8 mouse cellular contexts compared by ENCODE assay signal in the genomic region with DNA sequence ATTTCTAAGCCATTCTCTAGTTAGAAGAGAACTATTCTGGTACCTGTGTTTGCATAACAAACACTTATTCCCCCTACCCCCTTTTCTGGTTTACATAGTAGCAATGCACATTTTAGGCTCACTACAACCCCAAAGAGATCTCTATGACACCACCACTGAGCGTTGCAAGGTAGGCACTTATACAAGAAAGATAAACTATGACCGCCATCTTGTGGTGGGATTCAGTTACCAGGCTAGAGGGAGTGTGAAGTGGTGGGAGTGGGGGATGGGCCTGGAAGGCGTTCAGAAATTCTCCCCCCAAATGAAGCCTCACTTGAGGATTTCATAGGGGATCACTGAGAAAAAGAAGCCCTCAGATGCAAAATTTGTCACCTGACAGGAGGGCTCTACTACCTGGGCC.
A peak's percentile ranks its signal among the peaks of the same experiment; 100 is the strongest.
DNase-seq lines count a peak whose midpoint lies in the region; ATAC-seq and TF ChIP-seq lines count a peak whose summit lies in the region.

No protein-coding gene starts in this region.

- intact Hi-C loops in left cerebral cortex, postnatal 4 days (cut with DNase I) = no loop called here

- no peak overlapping the region for H3K4me3 ChIP-seq in heart, postnatal 0 days (ENCODE audit: low read depth, low read length)
- no peak overlapping the region for H3K4me3 ChIP-seq in neural tube, embryonic 14.5 days (ENCODE audit: low read depth, low read length)

- no peaks in the 10 kb centered on the region for H3K9me3 ChIP-seq in heart, postnatal 0 days (replicated peaks; ENCODE audit: control insufficient read depth, low read length)
- no peaks in the 10 kb centered on the region for H3K9me3 ChIP-seq in neural tube, embryonic 14.5 days (ENCODE audit: control insufficient read depth, low read length)

- H3K36me3 ChIP-seq in heart, postnatal 0 days (replicated peaks; ENCODE audit: control insufficient read depth, insufficient read depth, low read length) = no peaks in the 10 kb centered on the region
- H3K36me3 ChIP-seq in neural tube, embryonic 14.5 days (ENCODE audit: control insufficient read depth, insufficient read depth, low read length) = no peaks in the 10 kb centered on the region

- peak; percentile 21 for DNase-seq in heart, postnatal 0 days (ENCODE audit: low spot score)
- no peak for DNase-seq in heart, adult 8-10 months (ENCODE audit: low spot score)
- DNase-seq in A20 (ENCODE audit: low read depth, low spot score) = peak; percentile 42
- peak; percentile 73 for DNase-seq in embryo, embryonic 10 days (ENCODE audit: low spot score)
- DNase-seq in left cerebral cortex, postnatal 4 days = peak; percentile 34
- no peak for DNase-seq in urinary bladder, postnatal 25 days (ENCODE audit: low spot score)
- DNase-seq in cerebellum, adult 18-20 months = no peak

- WGBS in heart, postnatal 0 days = 19% methylated on average over 3 of the region's 3 CpGs
- 23% methylated on average over 3 of the region's 3 CpGs for WGBS in neural tube, embryonic 14.5 days

- peak; percentile 42 for TF ChIP-seq CTCF in heart, postnatal 0 days (IDR thresholded peaks at IDR 0.05; ENCODE audit: low read depth)

- H3K27me3 ChIP-seq in heart, postnatal 0 days (ENCODE audit: control insufficient read depth, insufficient read depth, low read length) = no peaks in the 10 kb centered on the region
- H3K27me3 ChIP-seq in neural tube, embryonic 14.5 days (ENCODE audit: control insufficient read depth, insufficient read depth, low read length) = no peaks in the 10 kb centered on the region

- no peak overlapping the region for H3K27ac ChIP-seq in heart, postnatal 0 days (ENCODE audit: low read depth)
- H3K27ac ChIP-seq in neural tube, embryonic 14.5 days (ENCODE audit: low read depth, low read length) = no peak overlapping the region

- H3K4me1 ChIP-seq in heart, postnatal 0 days (ENCODE audit: control insufficient read depth, insufficient read depth) = no peaks in the 10 kb centered on the region
- H3K4me1 ChIP-seq in neural tube, embryonic 14.5 days (ENCODE audit: control insufficient read depth, insufficient read depth, low read length) = no peaks in the 10 kb centered on the region

- H3K4me2 ChIP-seq in heart, postnatal 0 days (ENCODE audit: low read depth, low read length) = no peak overlapping the region
- no peak overlapping the region for H3K4me2 ChIP-seq in neural tube, embryonic 14.5 days (ENCODE audit: low read depth, low read length)

- no peak overlapping the region for H3K9ac ChIP-seq in heart, postnatal 0 days (replicated peaks; ENCODE audit: low read depth, low read length)
- H3K9ac ChIP-seq in neural tube, embryonic 14.5 days (replicated peaks; ENCODE audit: low read depth, low read length) = no peak overlapping the region

- no peak for TF ChIP-seq EP300 in heart, postnatal 0 days (IDR thresholded peaks at IDR 0.05; ENCODE audit: low read depth)

- ATAC-seq in heart, postnatal 0 days (ENCODE audit: insufficient read depth, low read depth) = no peak
- ATAC-seq in neural tube, embryonic 14.5 days (ENCODE audit: low read depth) = peak; percentile 73

Comparison
In these comparisons a context has a peak if more than half of its experiments do, and no peak if none do; other contexts are left out.
1. DNase-seq: peak in heart, postnatal 0 days (single experiment), A20 (single experiment), embryo, embryonic 10 days (single experiment) and left cerebral cortex, postnatal 4 days (single experiment); none in heart, adult 8-10 months (single experiment), urinary bladder, postnatal 25 days (single experiment) and cerebellum, adult 18-20 months (0 of 2).